Mouse (Mus musculus): ENCODE results near the gene 4930451I11Rik. TPM values are rescaled to one million over a fixed set of nuclear protein-coding genes. Genes with fewer than 3 reads are reported as not detected.

The 4930451I11Rik gene
- total and polyA plus RNA-seq, 3 experiments = not detected

GRCm38 (mm10) chr7:126799468-126800268 lies 31.8 kb downstream of the 4930451I11Rik start:
- TF ChIP-seq MYB (IDR thresholded peaks at IDR 0.05; ENCODE audit: low read depth, low read length) (no peak), KAT2A (conservative IDR thresholded peaks at IDR 0.05; ENCODE audit: low read depth, low read length) (no peak), UBTF (IDR thresholded peaks at IDR 0.05; ENCODE audit: borderline replicate concordance, insufficient read depth, low read depth, low read length) (no peak), GABPA (IDR thresholded peaks at IDR 0.05; ENCODE audit: low read depth, low read length) (peak; percentile 84), TCF12 (IDR thresholded peaks at IDR 0.05; ENCODE audit: low read depth, low read length) (peak; percentile 32; the same call in 1 of the 2 replicates), POLR2AphosphoS5 (IDR thresholded peaks at IDR 0.05; ENCODE audit: borderline replicate concordance, low read depth, low read length) (no peak), ETS1 (IDR thresholded peaks at IDR 0.05; ENCODE audit: low read depth, low read length) (peak; percentile 83), EP300 (IDR thresholded peaks at IDR 0.05; ENCODE audit: low read depth in 1 of 2, low read length in 2 of 2) (peak in 1 of 2 experiments; percentile 51; a peak in 2 of 4 replicates), NELFE (IDR thresholded peaks at IDR 0.05; ENCODE audit: low read depth, low read length) (no peak), MXI1 (IDR thresholded peaks at IDR 0.05; ENCODE audit: low read depth, low read length) (no peak), MAX (IDR thresholded peaks at IDR 0.05; ENCODE audit: low read length) (no peak), HCFC1 (IDR thresholded peaks at IDR 0.05; ENCODE audit: low read depth, low read length) (peak; percentile 18; the same call in 1 of the 2 replicates), ZC3H11A (IDR thresholded peaks at IDR 0.05; ENCODE audit: low read depth, low read length) (no peak), ZMIZ1 (IDR thresholded peaks at IDR 0.05; ENCODE audit: low read depth, low read length) (no peak; the same call in 1 of the 2 replicates), MAZ (IDR thresholded peaks at IDR 0.05; ENCODE audit: low read depth, low read length) (peak; percentile 95), MEF2A (IDR thresholded peaks at IDR 0.05; ENCODE audit: extremely low read depth, insufficient replicate concordance, low read depth, low read length, poor library complexity, severe bottlenecking) (no peak), CHD2 (IDR thresholded peaks at IDR 0.05; ENCODE audit: low read length) (no peak), CHD1 (IDR thresholded peaks at IDR 0.05; ENCODE audit: low read depth, low read length) (no peak; the same call in 1 of the 2 replicates), RAD21 (IDR thresholded peaks at IDR 0.05; ENCODE audit: low read depth, low read length) (no peak), ELF1 (IDR thresholded peaks at IDR 0.05; ENCODE audit: low read depth, low read length) (0 out of 2 replicates have a peak, but pooled peaks have one; percentile 48), NRF1 (IDR thresholded peaks at IDR 0.05; ENCODE audit: insufficient read depth, low read depth, low read length, poor library complexity, severe bottlenecking) (no peak), ZKSCAN1 (IDR thresholded peaks at IDR 0.05; ENCODE audit: low read depth, low read length) (0 out of 2 replicates have a peak, but pooled peaks have one; percentile 12), POLR2AphosphoS2 (IDR thresholded peaks at IDR 0.05; ENCODE audit: low read length) (no peak), JUND (IDR thresholded peaks at IDR 0.05; ENCODE audit: low read depth, low read length) (no peak), RCOR1 (IDR thresholded peaks at IDR 0.05; ENCODE audit: low read depth, low read length) (no peak), GATA1 (IDR thresholded peaks at IDR 0.05; ENCODE audit: low read depth, low read length) (no peak), TBP (IDR thresholded peaks at IDR 0.05; ENCODE audit: low read depth, low read length) (0 out of 2 replicates have a peak, but pooled peaks have one; percentile 53)
- Histone ChIP-seq H3K27me3 (ENCODE audit: control insufficient read depth in 1 of 2, insufficient read depth in 2 of 2, low read length in 2 of 2) (no peaks in the 10 kb centered on the region), H3K36me3 (ENCODE audit: control insufficient read depth in 1 of 2, insufficient read depth in 2 of 2, low read length in 2 of 2) (peaks cover 13 to 51% of the 10 kb centered on the region in 2 experiments), H3K27ac (ENCODE audit: control insufficient read depth, low read depth, low read length) (peak overlapping the region; percentile 92), H3K4me3 (ENCODE audit: control insufficient read depth in 1 of 2, insufficient read depth in 1 of 2, low read depth in 2 of 2, low read length in 2 of 2) (peak overlapping the region; percentile 56 to 78), H3K4me1 (ENCODE audit: control insufficient read depth in 1 of 2, insufficient read depth in 2 of 2, low read length in 2 of 2) (peaks cover 20 to 47% of the 10 kb centered on the region in 2 experiments), H3K9me3 (replicated peaks; ENCODE audit: insufficient read depth, low read length) (no peaks in the 10 kb centered on the region), H3K79me2 (ENCODE audit: control insufficient read depth, insufficient read depth, low read length, poor library complexity) (peaks cover 35% of the 10 kb centered on the region), H3K9ac (ENCODE audit: control insufficient read depth, low read depth, low read length, poor library complexity, severe bottlenecking) (peak overlapping the region; percentile 65)
- DNase-seq (ENCODE audit: low read depth, low spot score) = no peak

All from MEL (cell line).